Mouse (Mus musculus) ES-E14 (cell line): ENCODE measurements around the gene Rnd1. TPM values are rescaled to one million over a fixed set of nuclear protein-coding genes. Genes with fewer than 3 reads are reported as not detected.

Experiments
- DNase-seq: peaks from one replicate; pipeline ENCODE4 v3.0.0-alpha.2; 2013; ENCODE audit warnings: low read depth, low spot score
- H3K27ac ChIP-seq: 2 replicates; pipeline ENCODE4 v1.5.1; 2012; ENCODE audit warnings: low read depth, mild to moderate bottlenecking, low read length, moderate library complexity, mixed read lengths; ENCODE audit not compliant: poor library complexity, insufficient read depth, severe bottlenecking
- H3K36me3 ChIP-seq: 2 replicates; pipeline ENCODE4 v1.6.1; 2012; ENCODE audit warnings: mild to moderate bottlenecking, low read length, moderate library complexity, mixed read lengths; ENCODE audit not compliant: control insufficient read depth, poor library complexity, insufficient read depth, severe bottlenecking
- H3K4me1 ChIP-seq, 2 experiments: fragments of 150-350 bp in 1 of 2; sonication (generic) in 1 of 2; 2 replicates each; pipeline ENCODE4 v1.6.1; 2012; ENCODE audit warnings: low read length in 2 of 2, mild to moderate bottlenecking in 1 of 2, mixed read lengths in 1 of 2; ENCODE audit not compliant: control insufficient read depth in 2 of 2, insufficient read depth in 2 of 2, poor library complexity in 1 of 2
- H3K4me3 ChIP-seq, 2 experiments: fragments of 150-350 bp in 1 of 2; sonication (generic) in 1 of 2; 2 replicates each; pipeline ENCODE4 v1.5.1; 2012; ENCODE audit warnings: low read length in 2 of 2, low read depth in 1 of 2, mild to moderate bottlenecking in 1 of 2, mixed read lengths in 1 of 2; ENCODE audit not compliant: insufficient read depth in 1 of 2, poor library complexity in 1 of 2, severe bottlenecking in 1 of 2
- H3K9ac ChIP-seq: 2 replicates; pipeline ENCODE4 v1.6.1; 2012; ENCODE audit warnings: low read depth, mild to moderate bottlenecking, low read length, mixed read lengths; ENCODE audit not compliant: poor library complexity, insufficient read depth, severe bottlenecking
- H3K9me3 ChIP-seq: fragments of 150-350 bp; sonication (generic); 2 replicates; pipeline ENCODE4 v1.6.1; 2012; ENCODE audit warnings: low read depth, mild to moderate bottlenecking, low read length; ENCODE audit not compliant: control insufficient read depth, insufficient read depth
- CHD2 ChIP-seq: IDR thresholded peaks from 2 replicates; pipeline ENCODE4 v1.6.1; 2014; ENCODE audit warnings: mild to moderate bottlenecking, low read depth, low read length, inconsistent platforms
- HCFC1 ChIP-seq: IDR thresholded peaks from 2 replicates; pipeline ENCODE4 v1.6.1; 2012; ENCODE audit warnings: low read length, inconsistent platforms, borderline replicate concordance; ENCODE audit not compliant: insufficient read depth
- MAFK ChIP-seq: IDR thresholded peaks from 2 replicates; pipeline ENCODE4 v1.6.1; 2014; ENCODE audit warnings: mild to moderate bottlenecking, low read depth, low read length, inconsistent platforms; ENCODE audit not compliant: insufficient read depth
- ZC3H11A ChIP-seq: IDR thresholded peaks from 2 replicates; pipeline ENCODE4 v1.6.1; 2012; ENCODE audit warnings: low read depth, mild to moderate bottlenecking, inconsistent platforms, low read length, borderline replicate concordance
- ZNF384 ChIP-seq: IDR thresholded peaks from 2 replicates; pipeline ENCODE4 v1.6.1; 2012; ENCODE audit warnings: low read depth, low read length, inconsistent platforms
- in situ Hi-C, 2 experiments: fragments of 600-800 bp; cut with MboI; formaldehyde crosslinking; loops; one replicate each; pipeline ENCODE4 v1.15.1; 2025; ENCODE audit warnings: low sequenced_read_pairs in 2 of 2, inconsistent platforms in 1 of 2; ENCODE audit not compliant: unreplicated experiment in 2 of 2
- total RNA-seq: library from RNA; depleted of rRNA; stranded (reverse); fragments of 300-350 nt; gene quantifications from 2 replicates; pipeline ENCODE4 v1.2.3, GENCODE M21; 2012

The Rnd1 gene
- total RNA-seq, 1 experiment: 7.6 TPM

DNA sequence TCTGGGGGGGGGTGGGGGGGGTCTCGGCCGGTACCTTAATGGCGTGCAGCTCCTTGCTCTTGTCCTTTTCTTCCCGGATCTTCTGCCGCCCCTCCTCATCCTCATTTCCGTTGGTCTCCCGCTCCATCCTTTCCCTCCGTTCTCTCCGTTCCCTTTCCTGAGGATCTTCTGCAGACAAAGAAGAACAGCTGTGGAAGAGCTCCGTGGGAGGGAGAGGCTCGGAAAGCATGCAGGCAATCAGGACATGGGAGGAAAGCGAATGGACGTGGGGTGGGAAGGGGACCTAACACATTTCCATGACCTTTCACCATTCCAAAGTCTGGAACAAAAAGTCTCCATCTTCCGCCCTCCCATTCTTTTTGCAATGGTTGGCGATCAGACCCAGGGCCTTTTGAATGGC, 25.8 kb downstream of the Rnd1 start:
- no peak overlapping the region for H3K27ac ChIP-seq
- H3K36me3 ChIP-seq: peaks cover 75% of the 10 kb centered on the region
- TF ChIP-seq ZC3H11A (no peak), ZNF384 (no peak)
- no peaks in the 10 kb centered on the region for H3K4me1 ChIP-seq
- DNase-seq: no peak
- no peak overlapping the region for H3K4me3 ChIP-seq
- no peak overlapping the region for H3K9ac ChIP-seq
- in situ Hi-C loops: no loop called here
- H3K9me3 ChIP-seq: no peaks in the 10 kb centered on the region

DNA sequence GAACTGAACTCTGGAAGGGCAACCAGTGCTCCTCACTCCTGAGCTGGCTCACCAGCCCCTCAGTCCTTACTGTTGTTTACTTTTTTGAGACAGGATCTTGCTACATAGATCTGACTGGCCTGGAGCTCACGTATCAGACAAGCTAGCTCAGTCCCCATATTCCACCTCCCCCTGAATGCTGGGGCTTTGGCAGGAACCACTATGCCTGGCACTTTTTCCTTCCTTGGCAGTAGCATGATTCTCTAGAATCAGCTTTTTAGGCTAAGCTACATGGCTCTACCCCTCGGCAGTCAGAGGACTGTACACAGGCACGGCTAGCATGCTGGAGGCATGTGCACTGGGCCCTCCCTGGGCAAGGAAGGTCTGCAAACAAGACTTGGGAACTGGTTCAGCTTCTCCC, 29.2 kb downstream of the Rnd1 start:
- no peak for DNase-seq
- H3K27ac ChIP-seq: no peak overlapping the region
- no peak overlapping the region for H3K9ac ChIP-seq
- H3K9me3 ChIP-seq: no peaks in the 10 kb centered on the region
- H3K4me1 ChIP-seq: peaks cover 0 to 8% of the 10 kb centered on the region in 2 experiments; a peak in 1 of 4 replicates
- TF ChIP-seq HCFC1: no peak
- no peak for TF ChIP-seq CHD2
- no peak for TF ChIP-seq ZC3H11A
- no peak for TF ChIP-seq MAFK
- no peak for TF ChIP-seq ZNF384
- peaks cover 84% of the 10 kb centered on the region for H3K36me3 ChIP-seq
- in situ Hi-C loops: no loop called here
- no peak overlapping the region for H3K4me3 ChIP-seq

DNA sequence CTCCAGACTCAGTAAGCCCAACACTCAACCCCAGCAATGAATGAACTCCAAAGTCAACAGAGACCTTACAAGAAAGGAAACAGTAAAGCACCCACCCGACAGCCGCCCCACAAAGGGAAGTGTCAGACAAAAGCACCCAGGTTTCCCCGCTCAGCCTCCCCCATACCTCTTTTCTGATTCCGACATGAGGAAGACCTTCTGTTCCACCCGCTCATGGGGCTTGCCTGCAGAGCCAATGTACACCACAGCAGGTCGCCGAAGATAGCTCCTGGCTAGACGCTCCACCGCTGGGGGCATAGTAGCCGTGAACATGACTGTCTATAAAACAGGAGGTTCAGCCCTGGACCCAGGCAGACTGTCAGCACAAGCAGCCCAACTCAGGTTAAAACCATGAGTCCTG, 30.0 kb downstream of the Rnd1 start:
- H3K9ac ChIP-seq: no peak overlapping the region
- TF ChIP-seq ZNF384 (no peak), HCFC1 (no peak), MAFK (no peak), ZC3H11A (no peak), CHD2 (no peak)
- DNase-seq: no peak
- peaks cover 84% of the 10 kb centered on the region for H3K36me3 ChIP-seq
- H3K27ac ChIP-seq: no peak overlapping the region
- in situ Hi-C loops: no loop called here
- H3K4me3 ChIP-seq: no peak overlapping the region
- peaks cover 0 to 8% of the 10 kb centered on the region in 2 experiments; a peak in 1 of 4 replicates for H3K4me1 ChIP-seq
- H3K9me3 ChIP-seq: no peaks in the 10 kb centered on the region

DNA sequence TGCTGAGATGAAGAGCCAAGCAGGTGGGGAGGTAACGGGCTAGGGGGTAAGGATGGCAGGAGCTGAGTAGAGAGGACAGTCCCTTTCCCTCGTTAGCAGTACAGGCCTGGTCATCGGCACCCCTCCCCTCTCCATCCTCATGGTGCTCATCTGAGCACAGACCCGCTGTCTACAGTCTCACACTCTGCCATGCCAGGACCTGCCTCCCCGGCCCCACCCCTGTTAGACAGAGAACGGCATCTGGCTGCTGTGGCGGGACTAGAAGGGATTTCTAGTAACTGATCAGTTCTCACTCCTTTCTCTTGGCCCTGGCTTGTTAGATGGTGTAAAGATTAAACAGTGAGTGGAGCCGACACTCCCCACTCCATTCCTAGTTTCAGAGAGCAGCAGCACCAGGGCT, 30.5 kb downstream of the Rnd1 start:
- Histone ChIP-seq H3K36me3 (peaks cover 84% of the 10 kb centered on the region), H3K9ac (no peak overlapping the region), H3K27ac (no peak overlapping the region), H3K4me1 (peaks cover 0 to 14% of the 10 kb centered on the region in 2 experiments; a peak in 1 of 4 replicates), H3K4me3 (no peak overlapping the region), H3K9me3 (no peaks in the 10 kb centered on the region)
- in situ Hi-C loops: no loop called here
- no peak for DNase-seq
- TF ChIP-seq MAFK (no peak), ZNF384 (no peak), HCFC1 (no peak), ZC3H11A (no peak), CHD2 (no peak)
